Mouse (Mus musculus): ENCODE measurements at regions not wholly inside any gene's neighbourhood (a gene's known extent, or its start where the extent isn't known, plus 50 kb on each side); places are given as distances from the start of the nearest gene placed in this dataset.
"Not testable (repeated sequence)": the region's sequence is repeated elsewhere in the genome, so short reads cannot be mapped to it uniquely, and the experiment has no call there.

DNA sequence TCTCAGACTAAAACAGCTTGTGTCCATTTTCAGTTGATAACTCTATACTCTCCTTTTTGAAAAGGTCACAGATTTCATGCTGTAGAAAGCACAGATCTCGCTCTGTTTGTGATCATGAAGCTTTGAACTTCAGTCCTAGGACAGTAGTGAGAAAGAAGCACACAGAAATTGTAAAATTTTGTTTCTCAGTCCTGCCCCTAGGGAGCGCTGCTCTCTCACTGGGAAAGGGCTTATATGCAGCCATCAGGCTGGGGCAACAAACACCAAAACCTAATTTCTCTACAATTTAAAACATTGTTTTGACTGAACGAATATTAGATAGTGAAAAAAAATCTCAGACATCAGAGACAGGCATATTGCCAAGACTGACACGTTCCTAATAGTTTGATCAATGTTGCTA is 534.7 kb upstream of the Olfr1507 start:
- ATAC-seq; H3K4me1 ChIP-seq (replicated peaks; ENCODE audit: control insufficient read depth, insufficient read depth, low read length); H3K4me3 ChIP-seq (ENCODE audit: low read depth, low read length); H3K4me2 ChIP-seq (replicated peaks; ENCODE audit: low read depth); H3K9me3 ChIP-seq (ENCODE audit: control insufficient read depth); H3K9ac ChIP-seq (ENCODE audit: low read depth, low read length); H3K36me3 ChIP-seq (ENCODE audit: control insufficient read depth, insufficient read depth); H3K27me3 ChIP-seq (replicated peaks; ENCODE audit: control insufficient read depth, insufficient read depth, low read length); H3K27ac ChIP-seq (ENCODE audit: low read depth, low read length): not testable (repeated sequence)
- WGBS, result no CpG with 5 or more reads among the region's 4 CpGs

- not testable (repeated sequence) for H3K9ac ChIP-seq (ENCODE audit: low read depth, low read length); H3K4me2 ChIP-seq (replicated peaks; ENCODE audit: low read depth); H3K4me3 ChIP-seq (ENCODE audit: low read depth, low read length); ATAC-seq; H3K27ac ChIP-seq (ENCODE audit: low read depth, low read length); H3K4me1 ChIP-seq (replicated peaks; ENCODE audit: control insufficient read depth, insufficient read depth, low read length); H3K27me3 ChIP-seq (replicated peaks; ENCODE audit: control insufficient read depth, insufficient read depth, low read length); H3K9me3 ChIP-seq (ENCODE audit: control insufficient read depth); H3K36me3 ChIP-seq (ENCODE audit: control insufficient read depth, insufficient read depth)
- no CpG with 5 or more reads among the region's 1 CpGs for whole genome bisulfite sequencing
Observed at GRCm38 (mm10) chr14:53026958-53027357, 531.4 kb upstream of the Olfr1507 start.

GRCm38 (mm10) chr14:53020152-53020551 is 524.6 kb upstream of the Olfr1507 start:
- not testable (repeated sequence) for H3K27me3 ChIP-seq (replicated peaks; ENCODE audit: control insufficient read depth, insufficient read depth, low read length); H3K4me3 ChIP-seq (ENCODE audit: low read depth, low read length); H3K9me3 ChIP-seq (ENCODE audit: control insufficient read depth); H3K9ac ChIP-seq (ENCODE audit: low read depth, low read length); H3K27ac ChIP-seq (ENCODE audit: low read depth, low read length); H3K4me1 ChIP-seq (replicated peaks; ENCODE audit: control insufficient read depth, insufficient read depth, low read length); H3K36me3 ChIP-seq (ENCODE audit: control insufficient read depth, insufficient read depth); H3K4me2 ChIP-seq (replicated peaks; ENCODE audit: low read depth); ATAC-seq
- WGBS, result no CpG with 5 or more reads among the region's 6 CpGs

- H3K9ac ChIP-seq (ENCODE audit: low read depth, low read length); H3K27ac ChIP-seq (ENCODE audit: low read depth, low read length); H3K9me3 ChIP-seq (ENCODE audit: control insufficient read depth); ATAC-seq; H3K4me3 ChIP-seq (ENCODE audit: low read depth, low read length); H3K4me1 ChIP-seq (replicated peaks; ENCODE audit: control insufficient read depth, insufficient read depth, low read length); H3K36me3 ChIP-seq (ENCODE audit: control insufficient read depth, insufficient read depth); H3K27me3 ChIP-seq (replicated peaks; ENCODE audit: control insufficient read depth, insufficient read depth, low read length); H3K4me2 ChIP-seq (replicated peaks; ENCODE audit: low read depth): not testable (repeated sequence)
- no CpG with 5 or more reads among the region's 5 CpGs for WGBS
Observed at GRCm38 (mm10) chr14:53007741-53008140, 512.2 kb upstream of the Olfr1507 start.

DNA sequence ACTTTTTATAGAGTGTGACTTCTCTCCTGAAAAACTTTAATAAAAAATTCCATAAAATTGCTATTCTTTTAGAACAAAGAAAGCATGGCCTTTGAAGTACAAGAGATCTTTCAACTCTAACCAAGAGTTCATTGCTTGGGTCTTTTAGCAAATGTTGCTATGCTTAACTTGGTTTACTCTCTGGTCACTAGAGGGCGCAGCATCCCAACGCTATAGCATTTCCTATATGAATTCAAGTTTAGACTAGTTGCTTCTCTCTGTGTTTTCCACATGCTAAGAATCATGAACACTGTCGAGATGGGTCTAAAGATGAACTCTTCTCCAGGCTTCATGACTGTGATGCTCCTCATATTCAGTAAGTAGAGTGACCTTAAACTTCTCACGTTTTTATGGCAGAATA is 511.8 kb upstream of the Olfr1507 start:
- H3K27ac ChIP-seq (ENCODE audit: low read depth, low read length); H3K27me3 ChIP-seq (replicated peaks; ENCODE audit: control insufficient read depth, insufficient read depth, low read length); H3K9me3 ChIP-seq (ENCODE audit: control insufficient read depth); H3K4me2 ChIP-seq (replicated peaks; ENCODE audit: low read depth); H3K4me1 ChIP-seq (replicated peaks; ENCODE audit: control insufficient read depth, insufficient read depth, low read length); H3K4me3 ChIP-seq (ENCODE audit: low read depth, low read length); H3K36me3 ChIP-seq (ENCODE audit: control insufficient read depth, insufficient read depth); H3K9ac ChIP-seq (ENCODE audit: low read depth, low read length); ATAC-seq: not testable (repeated sequence)
- WGBS, result no CpG with 5 or more reads among the region's 4 CpGs

DNA sequence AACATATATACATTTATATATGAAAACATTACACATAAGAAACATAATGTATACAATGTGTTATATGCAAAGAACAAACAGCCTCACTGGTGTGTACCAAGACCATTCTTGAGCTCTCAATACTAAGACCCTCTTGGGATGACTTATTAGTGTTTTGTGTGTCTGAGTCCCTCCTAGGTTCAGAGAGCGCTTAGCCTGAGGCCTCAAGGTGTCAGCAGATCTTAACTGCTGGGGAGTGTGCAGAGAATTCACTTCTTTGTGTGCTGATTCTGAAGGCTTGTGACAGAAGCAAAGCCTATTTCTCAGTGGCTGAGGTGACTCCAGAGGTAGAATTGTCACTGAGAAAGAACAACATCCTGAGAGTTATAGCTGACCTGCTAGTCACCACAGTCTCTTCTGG is 505.7 kb upstream of the Olfr1507 start:
- H3K27ac ChIP-seq (ENCODE audit: low read depth, low read length); H3K9me3 ChIP-seq (ENCODE audit: control insufficient read depth); H3K4me3 ChIP-seq (ENCODE audit: low read depth, low read length); H3K4me1 ChIP-seq (replicated peaks; ENCODE audit: control insufficient read depth, insufficient read depth, low read length); H3K9ac ChIP-seq (ENCODE audit: low read depth, low read length); H3K27me3 ChIP-seq (replicated peaks; ENCODE audit: control insufficient read depth, insufficient read depth, low read length); ATAC-seq; H3K36me3 ChIP-seq (ENCODE audit: control insufficient read depth, insufficient read depth); H3K4me2 ChIP-seq (replicated peaks; ENCODE audit: low read depth): not testable (repeated sequence)
- WGBS, result 93% methylated on average over 1 of the region's 1 CpGs

DNA sequence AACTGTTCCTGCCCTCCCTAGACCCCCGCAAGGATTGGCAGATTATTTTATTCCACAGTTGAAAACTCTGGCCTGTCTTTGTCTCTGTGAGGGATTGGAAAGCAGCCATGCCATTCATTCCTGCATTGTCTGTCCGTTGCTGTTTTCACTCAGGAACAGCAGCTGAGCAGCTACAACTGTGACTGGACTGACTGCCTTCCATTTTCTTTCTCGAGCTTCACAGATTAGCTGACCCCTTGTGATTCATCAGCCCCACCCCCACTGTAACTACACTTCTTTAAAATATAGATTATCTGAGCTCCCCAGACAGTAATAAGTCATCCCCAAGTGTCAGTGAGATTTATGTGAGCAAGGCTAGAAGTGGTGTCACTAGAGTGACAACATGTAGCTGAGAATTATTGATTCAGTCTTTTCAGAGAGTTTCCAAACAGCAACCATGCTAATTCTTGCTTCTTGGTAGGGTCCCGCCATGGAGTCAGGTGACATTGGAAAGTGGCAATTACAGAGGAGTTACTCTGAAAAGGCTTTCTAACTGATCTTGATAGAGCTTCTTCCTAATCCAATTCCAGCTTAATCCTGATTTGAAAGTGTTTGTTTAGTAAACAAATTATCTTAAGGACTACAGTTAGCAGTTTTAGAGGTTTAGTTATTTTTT is 496.7 kb upstream of the Olfr1507 start:
- not testable (repeated sequence) for H3K9me3 ChIP-seq (ENCODE audit: control insufficient read depth); H3K36me3 ChIP-seq (ENCODE audit: control insufficient read depth, insufficient read depth); H3K4me2 ChIP-seq (replicated peaks; ENCODE audit: low read depth); H3K9ac ChIP-seq (ENCODE audit: low read depth, low read length); ATAC-seq; H3K27ac ChIP-seq (ENCODE audit: low read depth, low read length); H3K4me3 ChIP-seq (ENCODE audit: low read depth, low read length); H3K27me3 ChIP-seq (replicated peaks; ENCODE audit: control insufficient read depth, insufficient read depth, low read length); H3K4me1 ChIP-seq (replicated peaks; ENCODE audit: control insufficient read depth, insufficient read depth, low read length)
- WGBS, result 53% methylated on average over 1 of the region's 4 CpGs

DNA sequence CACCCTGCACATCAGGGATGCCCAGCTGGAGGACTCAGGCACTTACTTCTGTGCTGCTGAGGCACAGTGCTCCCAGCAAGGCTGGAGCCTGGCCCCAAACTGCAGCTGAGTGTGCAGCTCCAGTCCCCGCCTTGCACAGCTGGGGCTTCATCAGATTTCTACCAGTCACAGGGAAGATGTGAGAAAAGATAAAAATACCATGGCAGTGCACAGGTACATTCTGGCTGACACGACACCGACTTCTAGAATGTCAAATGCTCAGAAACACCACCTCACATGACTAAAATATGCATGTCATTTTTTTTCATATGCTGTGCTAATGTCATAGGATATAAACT is 495.7 kb upstream of the Olfr1507 start:
- not testable (repeated sequence) for H3K4me1 ChIP-seq (replicated peaks; ENCODE audit: control insufficient read depth, insufficient read depth, low read length); H3K36me3 ChIP-seq (ENCODE audit: control insufficient read depth, insufficient read depth); H3K27ac ChIP-seq (ENCODE audit: low read depth, low read length); H3K27me3 ChIP-seq (replicated peaks; ENCODE audit: control insufficient read depth, insufficient read depth, low read length); H3K4me3 ChIP-seq (ENCODE audit: low read depth, low read length); ATAC-seq; H3K9me3 ChIP-seq (ENCODE audit: control insufficient read depth); H3K4me2 ChIP-seq (replicated peaks; ENCODE audit: low read depth); H3K9ac ChIP-seq (ENCODE audit: low read depth, low read length)
- no CpG with 5 or more reads among the region's 3 CpGs for WGBS

- not testable (repeated sequence) for H3K4me1 ChIP-seq (replicated peaks; ENCODE audit: control insufficient read depth, insufficient read depth, low read length); H3K9me3 ChIP-seq (ENCODE audit: control insufficient read depth); H3K27me3 ChIP-seq (replicated peaks; ENCODE audit: control insufficient read depth, insufficient read depth, low read length); ATAC-seq; H3K36me3 ChIP-seq (ENCODE audit: control insufficient read depth, insufficient read depth); H3K9ac ChIP-seq (ENCODE audit: low read depth, low read length); H3K27ac ChIP-seq (ENCODE audit: low read depth, low read length); H3K4me2 ChIP-seq (replicated peaks; ENCODE audit: low read depth); H3K4me3 ChIP-seq (ENCODE audit: low read depth, low read length)
- WGBS, result no CpG with 5 or more reads among the region's 12 CpGs
Observed at GRCm38 (mm10) chr14:52990569-52991327, 495.2 kb upstream of the Olfr1507 start.
